Mouse (Mus musculus) liver, embryonic 12.5 days (tissue): Measurements from ENCODE around the gene Dnase2a. TPM values are rescaled to one million over a fixed set of nuclear protein-coding genes. Genes with fewer than 3 reads are reported as not detected.

Experiments used
- ATAC-seq: fragments of 200-750 bp; cut with Nextera tagmentation; 2 replicates; pipeline ENCODE4 v1.8.0; 2017; ENCODE audit warnings: moderate number of reproducible peaks, mild to moderate bottlenecking, moderate library complexity
- H3K27ac ChIP-seq: fragments of 300-500 bp; sonication (generic); 2 replicates; pipeline ENCODE4 v1.5.1; 2016; ENCODE audit warnings: mild to moderate bottlenecking
- H3K27me3 ChIP-seq: fragments of 300-500 bp; sonication (generic); replicated peaks from 2 replicates; pipeline ENCODE4 v1.6.1; 2016; ENCODE audit warnings: mild to moderate bottlenecking, moderate library complexity
- H3K36me3 ChIP-seq: fragments of 300-500 bp; sonication (generic); 2 replicates; pipeline ENCODE4 v1.6.1; 2016; ENCODE audit warnings: mild to moderate bottlenecking, moderate library complexity
- H3K4me1 ChIP-seq: fragments of 300-500 bp; sonication (generic); 2 replicates; pipeline ENCODE4 v1.6.1; 2016
- H3K4me2 ChIP-seq: fragments of 300-500 bp; sonication (generic); 2 replicates; pipeline ENCODE4 v1.6.1; 2016; ENCODE audit warnings: mild to moderate bottlenecking, moderate library complexity
- H3K4me3 ChIP-seq: fragments of 300-500 bp; sonication (generic); 2 replicates; pipeline ENCODE4 v1.5.1; 2016; ENCODE audit warnings: mild to moderate bottlenecking, moderate library complexity
- H3K9ac ChIP-seq: fragments of 300-500 bp; sonication (generic); 2 replicates; pipeline ENCODE4 v1.6.1; 2016; ENCODE audit warnings: mild to moderate bottlenecking, moderate library complexity
- H3K9me3 ChIP-seq: fragments of 300-500 bp; sonication (generic); replicated peaks from 2 replicates; pipeline ENCODE4 v1.6.1; 2016; ENCODE audit warnings: mild to moderate bottlenecking, moderate library complexity
- WGBS: fragments of 180-500 bp; shearing (Covaris S2); methylation state at CpG from one replicate; pipeline ENCODE4 v1.1.7; 2016; ENCODE audit not compliant: insufficient replicate concordance; 5-methylcytosine and 5-hydroxymethylcytosine counted together
- polyA plus RNA-seq: library from polyadenylated mRNA; unstranded; fragments of >200 nt; fragmentation: Nextera tagmentation; extraction: Ambion mirVana; gene quantifications from 2 replicates; pipeline ENCODE4 v1.2.1, GENCODE M21; 2016

The Dnase2a gene
- polyA plus RNA-seq, 1 experiment from 2014 or later, result 10.8 TPM

DNA sequence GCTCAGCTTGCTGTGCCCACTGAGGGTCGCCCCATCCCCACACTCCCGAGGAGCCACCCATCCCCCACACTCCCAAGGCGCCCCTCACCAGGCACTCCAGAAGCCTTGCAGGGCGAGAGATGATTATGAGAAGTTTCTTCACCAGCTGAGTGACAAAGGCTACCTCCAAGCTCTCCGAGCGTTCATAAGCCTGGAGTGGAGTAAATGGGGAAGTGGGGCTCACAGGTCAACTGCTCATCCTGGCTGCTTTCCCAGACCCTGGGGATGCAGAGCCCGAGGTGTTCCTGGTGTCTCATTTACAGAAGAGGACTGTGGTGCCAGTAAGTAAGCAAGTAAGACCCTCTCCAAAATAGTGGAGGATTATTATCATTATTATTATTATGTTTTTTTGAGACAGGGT is 17.2 kb downstream of the Dnase2a start:
- 41% methylated on average over 7 of the region's 7 CpGs for WGBS
- Histone ChIP-seq H3K4me1 (peaks cover 8% of the 10 kb centered on the region), H3K9ac (no peak overlapping the region), H3K4me2 (no peak overlapping the region), H3K36me3 (no peaks in the 10 kb centered on the region), H3K27ac (no peak overlapping the region), H3K4me3 (no peak overlapping the region), H3K27me3 (peaks cover 75% of the 10 kb centered on the region), H3K9me3 (no peaks in the 10 kb centered on the region)
- ATAC-seq, result no peak

DNA sequence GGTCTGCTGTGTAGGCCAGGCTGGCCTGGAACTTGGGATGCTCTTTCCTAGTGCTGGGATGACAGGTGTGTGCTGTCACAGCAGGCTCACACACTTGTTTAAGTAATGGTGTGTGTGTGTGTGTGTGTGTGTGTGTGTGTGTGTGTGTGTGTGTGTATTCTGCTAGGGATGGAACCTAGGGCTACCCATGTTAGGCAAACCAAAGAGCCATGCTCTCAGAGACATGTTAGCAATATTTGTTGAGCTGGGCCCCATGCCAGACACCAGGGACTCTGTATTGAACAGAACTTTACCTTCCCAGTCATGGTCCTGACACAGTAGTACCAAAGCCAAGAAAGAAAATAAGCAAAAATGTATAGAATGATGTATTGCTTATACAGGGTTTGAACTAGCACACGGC is 19.2 kb downstream of the Dnase2a start:
- no peak overlapping the region for H3K4me2 ChIP-seq
- H3K4me1 ChIP-seq, result peaks cover 8% of the 10 kb centered on the region
- no peaks in the 10 kb centered on the region for H3K36me3 ChIP-seq
- H3K9ac ChIP-seq, result no peak overlapping the region
- 56% methylated on average over 1 of the region's 1 CpGs for WGBS
- H3K9me3 ChIP-seq, result no peaks in the 10 kb centered on the region
- no peak for ATAC-seq
- H3K27ac ChIP-seq, result no peak overlapping the region
- H3K27me3 ChIP-seq, result peaks cover 88% of the 10 kb centered on the region
- H3K4me3 ChIP-seq, result no peak overlapping the region

DNA sequence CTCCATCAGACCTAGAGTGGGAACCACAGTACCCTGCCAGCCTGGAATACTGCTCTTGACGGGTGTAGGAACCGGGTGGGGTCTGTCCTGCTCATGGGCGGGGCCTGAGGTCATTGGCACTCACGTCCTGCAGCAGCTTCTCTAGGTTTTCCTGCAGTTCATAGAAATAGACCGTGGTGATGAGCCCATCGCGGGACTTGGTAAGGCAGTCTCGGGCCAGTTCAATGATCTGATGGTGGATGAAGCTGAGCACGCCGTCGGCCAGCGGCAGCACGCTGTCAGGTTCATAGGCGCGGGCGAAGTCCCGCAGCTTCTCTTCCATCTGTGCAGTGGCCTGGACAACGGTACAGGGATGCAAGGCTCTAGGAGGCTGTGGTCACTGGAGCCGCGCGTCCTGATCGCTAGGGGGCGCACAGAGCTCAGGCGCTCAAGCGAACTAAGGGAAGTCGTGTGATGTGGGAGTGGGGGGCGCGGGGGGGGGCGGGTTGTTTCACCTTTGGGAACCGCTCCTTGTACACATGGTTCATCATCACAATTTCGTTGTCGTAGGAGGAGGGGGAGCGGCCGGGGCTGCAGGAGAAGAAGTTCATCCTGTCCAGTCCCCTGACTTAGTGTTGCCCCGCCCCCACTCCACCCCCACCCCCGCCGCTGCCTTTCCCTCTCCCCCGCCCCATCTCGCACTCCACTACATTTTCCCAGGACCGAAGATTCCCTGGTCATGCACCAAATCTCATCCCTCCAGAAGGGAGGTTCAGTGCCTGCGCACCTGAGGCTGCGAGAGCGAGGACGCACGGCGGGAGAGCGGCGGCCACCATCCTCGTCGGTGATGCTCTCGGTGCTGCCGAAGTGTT is 20.3 kb downstream of the Dnase2a start:
- H3K9ac ChIP-seq, result no peak overlapping the region
- ATAC-seq, result peak; percentile 53; the same call in 1 of the 2 replicates
- H3K9me3 ChIP-seq, result no peaks in the 10 kb centered on the region
- 7% methylated on average over 46 of the region's 52 CpGs for WGBS
- peak overlapping the region; percentile 10; the same call in 1 of the 2 replicates for H3K4me3 ChIP-seq
- H3K4me2 ChIP-seq, result peak overlapping the region; percentile 54
- H3K4me1 ChIP-seq, result peaks cover 8% of the 10 kb centered on the region
- H3K36me3 ChIP-seq, result no peaks in the 10 kb centered on the region
- H3K27ac ChIP-seq, result no peak overlapping the region
- H3K27me3 ChIP-seq, result peaks cover 92% of the 10 kb centered on the region

DNA sequence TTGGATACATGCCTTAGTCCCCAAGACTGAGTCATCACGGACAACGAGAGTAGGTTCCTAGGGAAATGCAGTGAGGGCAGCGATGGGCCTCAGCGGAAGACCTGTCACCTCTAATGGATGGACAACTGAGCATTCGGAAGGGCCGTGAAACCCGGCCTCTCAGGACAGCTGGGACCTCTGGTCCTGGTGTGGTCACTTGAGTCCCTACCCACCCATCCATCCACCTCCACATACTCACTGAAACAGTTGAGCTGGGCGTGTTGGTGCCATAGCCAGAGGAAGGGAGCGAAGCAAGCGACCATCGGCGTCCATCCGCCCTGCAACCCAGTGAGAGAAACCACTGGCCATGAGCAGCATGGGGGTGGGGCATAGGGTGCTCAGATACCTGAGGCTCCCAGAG is 22.2 kb downstream of the Dnase2a start:
- Histone ChIP-seq H3K4me1 (peaks cover 23% of the 10 kb centered on the region), H3K9me3 (no peaks in the 10 kb centered on the region), H3K27me3 (peaks cover 95% of the 10 kb centered on the region), H3K4me3 (no peak overlapping the region), H3K4me2 (no peak overlapping the region), H3K9ac (no peak overlapping the region), H3K36me3 (no peaks in the 10 kb centered on the region), H3K27ac (no peak overlapping the region)
- WGBS, result 72% methylated on average over 13 of the region's 13 CpGs
- ATAC-seq, result no peak

DNA sequence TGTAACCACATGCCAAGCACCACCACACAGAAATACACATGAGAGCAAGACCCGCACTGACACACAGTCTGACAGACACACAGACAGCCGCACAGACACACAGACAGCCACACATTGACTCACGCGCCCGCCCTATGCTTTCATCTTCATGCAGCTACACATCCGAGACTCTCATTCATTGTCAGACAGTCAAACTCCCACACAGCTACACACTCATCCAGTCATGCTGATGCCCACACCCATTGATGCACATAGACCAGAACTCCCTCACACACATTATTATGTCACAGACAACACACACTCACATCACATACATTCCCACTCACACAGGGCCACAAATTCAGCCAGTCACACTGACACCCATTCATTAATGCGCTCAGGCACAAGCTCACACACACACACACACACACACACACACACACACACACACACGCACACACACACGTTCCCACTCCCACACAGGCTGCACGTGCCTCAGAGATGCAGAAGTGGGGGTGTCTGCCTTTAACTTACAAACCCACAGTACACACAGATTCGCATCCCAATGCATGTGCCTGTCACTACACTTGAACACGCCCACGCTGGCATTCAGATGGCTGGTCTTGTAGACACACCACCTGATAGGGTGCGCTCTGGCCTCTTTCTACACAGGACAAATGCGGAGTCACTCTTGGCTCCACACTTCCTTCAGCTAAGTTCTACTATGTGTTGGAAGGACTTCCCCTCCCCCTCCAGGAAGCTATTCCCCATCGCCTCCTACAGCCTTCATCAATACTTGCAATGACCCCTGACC is 25.6 kb downstream of the Dnase2a start:
- no peaks in the 10 kb centered on the region for H3K9me3 ChIP-seq
- no peak overlapping the region for H3K4me2 ChIP-seq
- H3K27ac ChIP-seq, result no peak overlapping the region
- H3K27me3 ChIP-seq, result peaks cover 99% of the 10 kb centered on the region
- peaks cover 41% of the 10 kb centered on the region for H3K4me1 ChIP-seq
- no peak for ATAC-seq
- H3K36me3 ChIP-seq, result no peaks in the 10 kb centered on the region
- WGBS, result 69% methylated on average over 16 of the region's 16 CpGs
- H3K4me3 ChIP-seq, result no peak overlapping the region
- H3K9ac ChIP-seq, result no peak overlapping the region

DNA sequence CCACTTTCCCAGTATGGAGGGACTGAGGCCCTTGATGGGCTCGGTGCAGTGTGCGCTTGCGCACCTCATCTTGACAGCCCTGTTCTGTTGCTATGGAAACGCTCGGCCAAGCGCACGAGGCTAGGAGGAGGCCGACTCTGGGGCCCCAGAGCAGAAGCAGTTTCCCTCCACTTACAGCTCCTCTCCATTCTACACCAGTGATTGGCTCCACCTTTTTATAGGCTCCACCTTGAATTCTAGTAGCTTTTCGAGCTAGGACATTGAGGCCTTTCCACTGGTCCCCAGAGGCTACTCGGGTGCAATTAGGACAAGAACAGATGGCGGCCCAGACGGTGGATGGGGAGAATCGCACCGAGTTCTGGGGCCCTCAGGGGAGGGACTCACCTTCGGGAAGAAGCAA is 26.5 kb downstream of the Dnase2a start:
- ATAC-seq, result no peak
- no peaks in the 10 kb centered on the region for H3K36me3 ChIP-seq
- 0 out of 2 replicates have a peak overlapping the region, but pooled peaks have one; percentile 0 for H3K4me2 ChIP-seq
- no peak overlapping the region for H3K9ac ChIP-seq
- 5% methylated on average over 15 of the region's 15 CpGs for WGBS
- peaks cover 99% of the 10 kb centered on the region for H3K27me3 ChIP-seq
- no peaks in the 10 kb centered on the region for H3K9me3 ChIP-seq
- H3K4me1 ChIP-seq, result peaks cover 38% of the 10 kb centered on the region
- H3K27ac ChIP-seq, result no peak overlapping the region
- no peak overlapping the region for H3K4me3 ChIP-seq

DNA sequence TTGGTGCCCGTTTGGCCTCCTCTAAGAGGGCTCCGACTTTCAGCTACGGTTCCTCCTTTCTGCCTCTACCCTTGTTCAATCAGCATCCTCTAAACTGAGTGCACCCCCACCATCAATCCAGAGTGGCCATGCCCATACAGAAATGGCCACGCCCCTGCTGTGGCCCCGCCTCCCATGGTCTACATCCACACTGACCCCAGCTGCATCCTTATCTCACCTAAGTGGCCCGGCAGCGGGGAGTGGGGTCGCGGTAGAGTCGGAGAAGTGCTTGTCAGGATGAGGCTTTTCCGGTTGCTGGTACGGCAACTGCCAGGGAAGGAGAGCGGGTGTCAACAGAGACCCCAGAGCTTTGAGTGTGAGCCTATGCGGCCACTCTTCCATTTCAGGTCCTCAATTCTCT is 27.1 kb downstream of the Dnase2a start:
- 4% methylated on average over 14 of the region's 14 CpGs for WGBS
- H3K9ac ChIP-seq, result no peak overlapping the region
- H3K4me3 ChIP-seq, result no peak overlapping the region
- no peaks in the 10 kb centered on the region for H3K36me3 ChIP-seq
- H3K4me1 ChIP-seq, result peaks cover 38% of the 10 kb centered on the region
- no peaks in the 10 kb centered on the region for H3K9me3 ChIP-seq
- no peak overlapping the region for H3K27ac ChIP-seq
- no peak overlapping the region for H3K4me2 ChIP-seq
- no peak for ATAC-seq
- peaks cover 99% of the 10 kb centered on the region for H3K27me3 ChIP-seq

DNA sequence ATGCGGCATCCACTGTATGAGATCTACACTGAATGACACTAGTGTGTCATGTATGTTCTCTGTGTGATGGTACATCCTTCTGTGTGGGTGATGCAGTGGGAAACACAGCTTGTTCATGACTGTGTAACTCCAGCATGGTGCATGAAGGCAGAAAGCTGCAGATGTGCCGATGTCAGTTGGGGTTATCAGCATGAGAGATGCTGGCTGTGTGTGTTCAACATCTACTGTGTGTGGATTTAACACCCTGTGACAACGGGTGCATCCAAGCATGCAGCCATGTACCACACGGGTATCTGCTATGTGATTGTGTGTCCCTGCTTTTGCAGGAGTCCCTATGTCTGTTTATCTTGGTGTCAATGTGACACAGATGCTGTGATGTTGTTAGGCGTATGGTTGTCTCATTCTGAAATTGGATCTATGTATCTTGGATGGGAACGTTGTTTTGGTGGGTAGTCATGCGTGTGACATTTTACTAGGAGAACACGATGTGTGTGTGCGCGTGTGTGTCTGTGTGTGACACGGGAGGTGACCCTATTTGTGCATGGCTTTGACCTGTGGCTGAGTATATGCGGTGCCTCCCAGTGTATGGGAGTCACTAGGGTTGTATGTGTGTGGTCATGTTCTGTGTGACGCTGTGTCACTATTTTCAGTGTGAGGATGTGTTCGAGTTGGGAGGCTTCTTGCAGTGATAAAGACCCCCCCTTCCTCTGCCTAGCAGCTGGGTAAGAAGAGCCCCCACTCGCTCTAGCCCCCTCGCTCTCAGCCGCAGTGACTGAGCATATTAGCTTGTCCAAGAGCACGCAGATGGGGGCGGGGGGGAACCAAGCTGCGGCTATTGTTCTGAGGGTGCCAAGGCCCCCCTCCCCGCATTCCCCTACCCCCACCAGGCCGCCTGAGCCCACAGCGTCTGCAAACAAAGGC is 27.9 kb downstream of the Dnase2a start:
- Histone ChIP-seq H3K4me1 (peaks cover 38% of the 10 kb centered on the region), H3K9me3 (no peaks in the 10 kb centered on the region), H3K4me2 (peak overlapping the region; percentile 82), H3K27ac (no peak overlapping the region), H3K9ac (no peak overlapping the region), H3K4me3 (peak overlapping the region; percentile 55), H3K27me3 (peaks cover 99% of the 10 kb centered on the region), H3K36me3 (no peaks in the 10 kb centered on the region)
- peak; percentile 12; the same call in 1 of the 2 replicates for ATAC-seq
- WGBS, result 21% methylated on average over 23 of the region's 23 CpGs

DNA sequence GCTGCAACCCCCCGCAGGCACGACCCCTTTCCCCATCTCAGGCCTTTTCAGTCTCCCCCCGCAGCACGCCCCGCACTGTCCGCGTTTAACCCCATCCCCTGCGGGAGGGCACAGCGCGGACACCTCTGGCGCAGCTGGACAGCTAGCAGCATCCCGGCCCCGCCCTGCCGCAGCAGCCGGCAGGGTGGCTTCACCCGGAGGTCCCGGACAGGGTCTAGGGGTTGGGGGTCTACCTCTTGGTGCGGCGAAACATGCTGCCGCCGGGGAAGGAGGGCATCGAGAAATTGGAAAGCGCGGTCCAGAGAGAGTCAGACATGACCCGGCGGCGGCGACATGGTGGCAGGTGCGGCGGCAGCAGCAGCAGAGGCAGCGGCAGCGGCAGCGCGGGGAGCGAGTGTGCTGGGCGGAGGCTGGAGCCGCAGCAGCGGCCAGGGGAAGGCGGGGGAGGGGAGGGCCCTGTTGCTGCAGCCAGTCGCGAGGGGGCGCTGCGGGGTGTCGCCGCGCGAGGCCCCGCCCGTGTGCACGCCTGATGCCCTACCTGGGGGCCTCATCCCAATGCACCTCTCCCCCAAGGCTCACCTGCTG is 28.7 kb downstream of the Dnase2a start, which contains the start of gene Mast1:
Gene Mast1 (minus strand): TSS at position 398 of the 585 bp plus-strand sequence.
- H3K9me3 ChIP-seq, result no peaks in the 10 kb centered on the region
- H3K4me1 ChIP-seq, result peaks cover 38% of the 10 kb centered on the region
- peak within 1 kb of the TSS; percentile 82 for H3K4me2 ChIP-seq
- ATAC-seq, result peak; percentile 73
- H3K9ac ChIP-seq, result 0 out of 2 replicates have a peak within 1 kb of the TSS, but pooled peaks have one; percentile 32
- peaks cover 99% of the 10 kb centered on the region for H3K27me3 ChIP-seq
- H3K4me3 ChIP-seq, result peak within 1 kb of the TSS; percentile 55
- H3K36me3 ChIP-seq, result no peaks in the 10 kb centered on the region
- 4% methylated on average over 50 of the region's 50 CpGs for WGBS
- no peak within 1 kb of the TSS for H3K27ac ChIP-seq

DNA sequence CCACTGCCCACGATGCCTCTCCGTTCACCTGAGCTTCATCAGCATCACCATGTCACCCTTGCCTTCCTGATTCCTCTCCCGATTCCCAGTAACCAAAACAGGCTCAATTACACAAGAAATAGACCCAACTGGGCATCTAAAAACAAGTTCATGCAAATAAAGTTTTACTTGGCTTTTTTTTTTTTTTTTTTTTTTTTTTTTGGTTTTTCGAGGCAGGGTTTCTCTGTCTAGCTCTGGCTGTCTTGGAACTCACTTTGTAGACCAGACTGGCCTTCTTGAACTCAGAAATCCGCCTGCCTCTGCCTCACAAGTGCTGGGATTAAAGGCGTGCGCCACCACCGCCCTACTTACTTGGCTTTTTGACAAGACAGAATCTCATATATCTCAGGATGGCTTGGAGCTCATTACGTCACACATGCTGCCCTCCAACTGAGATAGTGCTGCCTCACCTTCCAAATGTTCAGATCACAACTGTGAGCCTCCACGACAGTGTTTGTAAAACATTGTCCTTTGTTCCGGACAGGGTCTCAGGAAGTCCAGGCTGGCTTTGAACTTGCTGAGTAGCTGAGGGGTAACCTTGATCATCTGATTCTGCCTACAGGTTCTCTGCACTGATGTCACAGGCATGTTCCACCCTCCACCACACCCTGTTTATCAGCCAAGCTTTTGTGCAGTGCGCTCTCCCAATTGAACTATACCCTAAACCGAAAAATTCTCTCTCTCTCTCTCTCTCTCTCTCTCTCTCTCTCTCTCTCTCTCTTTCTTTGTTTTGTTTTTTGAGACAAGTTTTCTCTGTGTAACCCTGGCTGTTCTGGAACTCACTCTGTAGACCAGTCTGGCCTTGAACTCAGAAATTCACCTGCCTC is 29.5 kb downstream of the Dnase2a start:
- Histone ChIP-seq H3K27me3 (peaks cover 96% of the 10 kb centered on the region), H3K27ac (no peak overlapping the region), H3K9ac (no peak overlapping the region), H3K9me3 (no peaks in the 10 kb centered on the region), H3K4me3 (0 out of 2 replicates have a peak overlapping the region, but pooled peaks have one; percentile 55), H3K4me1 (peaks cover 38% of the 10 kb centered on the region), H3K36me3 (no peaks in the 10 kb centered on the region), H3K4me2 (peak overlapping the region; percentile 82)
- no peak for ATAC-seq
- 47% methylated on average over 13 of the region's 13 CpGs for WGBS
